Mouse (Mus musculus): ENCODE data around the gene Gtsf1. TPM values are rescaled to one million over a fixed set of nuclear protein-coding genes. Genes with fewer than 3 reads are reported as not detected.

Gtsf1 gene
- polyA plus RNA-seq, 1 experiment from 2014 or later: not detected

DNA sequence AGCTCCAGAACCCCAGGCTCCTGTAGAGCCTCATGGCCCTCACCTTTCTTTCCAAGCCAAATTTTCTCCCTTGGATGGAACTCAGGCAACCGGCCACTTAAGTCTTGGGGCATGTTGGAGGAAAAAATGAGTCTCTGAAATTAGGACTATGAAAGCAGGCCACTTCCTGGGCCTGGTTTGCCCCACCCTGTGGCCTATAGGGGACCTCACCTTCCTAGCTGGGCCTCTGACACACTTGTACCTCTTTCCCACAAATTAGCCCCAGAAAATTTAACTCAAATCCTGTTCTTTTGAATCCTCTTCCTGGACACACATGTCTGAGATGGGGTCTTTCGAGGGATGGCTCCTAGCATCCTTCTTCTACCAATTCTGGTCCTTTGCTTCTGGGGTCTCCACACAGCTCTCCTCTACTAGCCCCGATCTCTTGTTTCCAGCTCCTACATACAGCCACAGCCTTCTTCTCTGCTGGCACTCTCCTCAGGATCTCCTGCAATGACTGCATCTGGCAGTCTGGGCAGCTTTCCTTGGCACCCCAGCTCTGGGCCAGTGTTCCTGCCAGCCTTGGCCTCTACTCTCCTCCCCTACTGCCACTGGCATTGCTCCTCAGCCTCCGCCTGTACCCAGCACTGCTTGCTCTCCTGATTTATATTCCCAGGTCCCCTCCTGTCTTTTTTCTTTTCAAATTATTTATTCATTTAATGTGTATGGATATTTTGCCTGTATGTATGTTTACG, 70.2 kb downstream of the Gtsf1 start:
- no peak overlapping the region for H3K4me3 ChIP-seq (ENCODE audit: low read depth, low read length)
- no peak overlapping the region for H3K9ac ChIP-seq (replicated peaks; ENCODE audit: low read depth)
- 82% methylated on average over 5 of the region's 5 CpGs for whole genome bisulfite sequencing
- H3K4me1 ChIP-seq (ENCODE audit: insufficient read depth, low read depth, low read length): peaks cover 3% of the 10 kb centered on the region; the same call in 1 of the 2 replicates
- H3K9me3 ChIP-seq (ENCODE audit: low read length): no peaks in the 10 kb centered on the region
- H3K4me2 ChIP-seq (replicated peaks; ENCODE audit: low read depth, low read length): no peak overlapping the region
- 0 out of 2 replicates have a peak, but pooled peaks cover 5% of the 10 kb centered on the region for H3K36me3 ChIP-seq (ENCODE audit: insufficient read depth, low read length)
- no peak for ATAC-seq
- TF ChIP-seq EP300 (IDR thresholded peaks at IDR 0.05): no peak
- no peak for TF ChIP-seq CTCF (IDR thresholded peaks at IDR 0.05)
- no peaks in the 10 kb centered on the region for H3K27me3 ChIP-seq (replicated peaks; ENCODE audit: insufficient read depth, low read length)
- DNase-seq (ENCODE audit: low spot score): no peak
- no peak overlapping the region for H3K27ac ChIP-seq (ENCODE audit: low read length)

DNA sequence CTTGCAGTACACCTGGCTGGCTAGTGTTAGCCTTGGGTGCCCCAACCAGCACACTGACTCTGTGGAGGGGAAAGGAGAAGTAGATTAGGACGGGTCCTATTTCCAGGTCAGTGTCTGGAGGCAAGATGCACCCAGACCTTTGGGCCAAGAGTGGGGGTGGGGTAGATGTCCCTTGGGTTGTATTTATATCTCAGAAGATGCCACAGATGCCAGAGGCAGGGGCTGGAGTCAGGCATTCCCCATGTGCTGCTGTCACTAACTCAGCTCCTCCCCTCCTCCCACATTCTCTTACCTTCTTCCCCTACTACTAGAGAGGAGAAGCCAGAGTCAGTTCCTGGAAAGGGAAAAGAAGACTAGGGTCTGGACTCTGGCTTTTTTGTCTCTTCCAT, 71.2 kb downstream of the Gtsf1 start:
- Histone ChIP-seq H3K9me3 (ENCODE audit: low read length) (no peaks in the 10 kb centered on the region), H3K27ac (ENCODE audit: low read length) (no peak overlapping the region), H3K4me1 (ENCODE audit: insufficient read depth, low read depth, low read length) (peaks cover 3% of the 10 kb centered on the region; the same call in 1 of the 2 replicates), H3K9ac (replicated peaks; ENCODE audit: low read depth) (no peak overlapping the region), H3K4me2 (replicated peaks; ENCODE audit: low read depth, low read length) (no peak overlapping the region), H3K4me3 (ENCODE audit: low read depth, low read length) (no peak overlapping the region), H3K27me3 (replicated peaks; ENCODE audit: insufficient read depth, low read length) (no peaks in the 10 kb centered on the region), H3K36me3 (ENCODE audit: insufficient read depth, low read length) (peaks cover 5% of the 10 kb centered on the region; the same call in 1 of the 2 replicates)
- no peak for TF ChIP-seq EP300 (IDR thresholded peaks at IDR 0.05)
- no peak for TF ChIP-seq CTCF (IDR thresholded peaks at IDR 0.05)
- WGBS: 29% methylated on average over 1 of the region's 1 CpGs
- DNase-seq (ENCODE audit: low spot score) (no peak), ATAC-seq (no peak)

DNA sequence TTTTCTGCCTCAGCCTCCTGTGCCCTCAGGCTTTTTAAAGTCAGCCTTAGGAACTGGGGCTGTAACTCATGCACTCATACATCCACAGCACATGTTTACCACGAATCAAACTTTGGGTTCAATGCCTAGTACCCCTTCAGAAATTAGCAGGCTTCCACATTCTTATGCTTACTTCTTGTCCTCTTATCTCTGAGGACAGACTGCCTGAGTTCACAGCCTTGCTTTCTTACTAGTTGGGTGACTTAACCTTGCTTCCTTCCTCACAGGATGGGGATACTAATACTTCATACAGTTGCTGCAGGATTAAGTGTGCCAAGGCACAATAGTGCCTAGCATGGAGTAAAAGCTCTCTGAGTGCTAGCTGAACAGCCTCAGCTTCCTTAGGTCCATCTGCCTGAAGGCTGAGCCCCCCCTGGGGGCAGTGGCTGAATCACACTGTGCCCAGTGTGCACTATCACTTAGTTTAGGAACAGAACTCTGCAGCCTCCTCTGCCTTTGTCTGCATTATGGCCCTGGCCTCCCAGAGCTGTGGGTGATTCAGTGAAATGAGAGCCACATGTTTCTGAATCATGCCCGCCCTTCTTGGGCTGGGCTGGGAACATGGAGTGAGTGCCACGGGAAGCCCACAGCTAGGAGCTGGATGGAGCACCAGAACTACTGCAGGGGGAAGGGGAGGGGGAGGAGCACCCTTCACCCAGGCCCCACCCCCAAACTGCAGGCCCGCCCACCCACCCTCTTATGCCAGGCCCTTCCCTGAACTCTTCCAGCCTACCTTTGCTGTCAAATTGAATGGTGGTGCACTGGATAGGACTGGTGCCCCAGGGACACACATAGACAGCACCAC, 71.8 kb downstream of the Gtsf1 start:
- Histone ChIP-seq H3K4me3 (ENCODE audit: low read depth, low read length) (no peak overlapping the region), H3K9ac (replicated peaks; ENCODE audit: low read depth) (no peak overlapping the region), H3K36me3 (ENCODE audit: insufficient read depth, low read length) (peaks cover 8% of the 10 kb centered on the region; the same call in 1 of the 2 replicates), H3K4me2 (replicated peaks; ENCODE audit: low read depth, low read length) (no peak overlapping the region), H3K27me3 (replicated peaks; ENCODE audit: insufficient read depth, low read length) (no peaks in the 10 kb centered on the region), H3K27ac (ENCODE audit: low read length) (peak overlapping the region; percentile 2; the same call in 1 of the 2 replicates), H3K9me3 (ENCODE audit: low read length) (no peaks in the 10 kb centered on the region), H3K4me1 (ENCODE audit: insufficient read depth, low read depth, low read length) (peaks cover 3% of the 10 kb centered on the region; the same call in 1 of the 2 replicates)
- DNase-seq (ENCODE audit: low spot score) (peak; percentile 28), ATAC-seq (peak; percentile 49)
- 24% methylated on average over 4 of the region's 4 CpGs for WGBS
- TF ChIP-seq CTCF (IDR thresholded peaks at IDR 0.05) (peak; percentile 9; the same call in 1 of the 2 replicates), EP300 (IDR thresholded peaks at IDR 0.05) (peak; percentile 30; the same call in 1 of the 2 replicates)

DNA sequence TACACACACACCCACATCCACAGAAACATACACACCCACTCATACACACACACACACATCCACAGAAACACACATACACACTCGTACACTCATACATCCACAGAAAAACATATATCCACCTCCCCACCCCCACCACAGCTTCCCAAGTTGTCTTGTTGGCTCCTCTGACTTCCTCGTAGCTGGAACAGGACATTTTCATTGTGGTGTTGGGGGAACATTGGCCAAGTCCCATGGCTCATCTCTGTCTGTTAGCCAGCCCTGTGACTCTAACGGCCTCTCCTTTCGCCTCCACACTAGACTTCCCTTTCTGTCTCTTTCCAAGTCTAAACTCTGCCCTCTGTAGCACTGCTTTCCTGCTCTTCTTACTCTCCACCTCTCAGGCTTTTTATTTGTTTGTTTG, 72.5 kb downstream of the Gtsf1 start:
- TF ChIP-seq EP300 (IDR thresholded peaks at IDR 0.05) (no peak), CTCF (IDR thresholded peaks at IDR 0.05) (no peak)
- DNase-seq (ENCODE audit: low spot score) (no peak), ATAC-seq (no peak)

DNA sequence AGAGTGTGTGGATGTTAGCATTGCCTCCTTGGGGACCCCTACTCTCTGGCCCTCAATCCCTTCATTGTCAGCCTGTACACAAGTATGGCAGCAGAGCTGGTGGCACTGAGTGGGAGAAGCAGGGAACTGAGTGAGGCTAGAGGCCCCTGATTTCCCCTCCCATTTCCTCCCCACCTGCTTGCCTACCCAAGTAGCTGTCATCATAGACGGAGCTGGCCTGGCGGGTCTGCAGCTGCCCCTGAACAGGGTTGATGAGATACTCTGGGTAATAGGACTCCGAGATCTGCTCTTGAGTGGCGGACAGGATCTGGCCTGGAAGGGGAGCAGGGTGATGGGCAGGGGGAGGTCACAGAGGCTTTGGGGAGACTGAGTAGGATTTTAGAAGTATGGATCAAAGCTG, 74.1 kb downstream of the Gtsf1 start:
- H3K27ac ChIP-seq (ENCODE audit: low read length): no peak overlapping the region

More for the DNA sequence above, 72.5 kb downstream of the Gtsf1 start:
- H3K4me3 ChIP-seq (ENCODE audit: low read depth, low read length): no peak overlapping the region
- WGBS: 56% methylated on average over 4 of the region's 4 CpGs
- H3K4me1 ChIP-seq (ENCODE audit: insufficient read depth, low read depth, low read length): peaks cover 3% of the 10 kb centered on the region; the same call in 1 of the 2 replicates
- no peak overlapping the region for H3K27ac ChIP-seq (ENCODE audit: low read length)
- H3K36me3 ChIP-seq (ENCODE audit: insufficient read depth, low read length): peaks cover 10% of the 10 kb centered on the region; the same call in 1 of the 2 replicates
- no peaks in the 10 kb centered on the region for H3K9me3 ChIP-seq (ENCODE audit: low read length)
- no peak overlapping the region for H3K9ac ChIP-seq (replicated peaks; ENCODE audit: low read depth)
- H3K27me3 ChIP-seq (replicated peaks; ENCODE audit: insufficient read depth, low read length): no peaks in the 10 kb centered on the region
- H3K4me2 ChIP-seq (replicated peaks; ENCODE audit: low read depth, low read length): no peak overlapping the region

DNA sequence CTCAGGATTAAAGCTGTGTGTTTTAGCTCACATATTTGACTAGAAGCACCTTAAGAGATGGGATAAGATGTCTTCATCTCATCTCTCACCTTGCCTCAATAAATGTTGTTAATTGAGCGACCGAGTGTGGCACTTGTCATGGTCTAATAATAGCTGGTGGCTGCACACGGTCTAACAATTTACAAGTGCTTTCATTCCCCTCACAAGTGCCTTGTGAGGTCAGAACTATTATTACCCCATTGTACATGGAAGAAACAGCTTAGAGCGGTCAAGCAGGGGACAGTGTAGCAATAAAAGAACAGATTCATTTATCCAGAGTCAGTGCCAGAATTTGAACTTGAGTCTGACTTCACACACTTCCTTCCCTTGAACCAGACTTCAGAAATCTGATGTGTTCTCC, 74.8 kb downstream of the Gtsf1 start:
- ATAC-seq: peak; percentile 69
- Histone ChIP-seq H3K27me3 (replicated peaks; ENCODE audit: insufficient read depth, low read length) (no peaks in the 10 kb centered on the region), H3K4me1 (ENCODE audit: insufficient read depth, low read depth, low read length) (no peaks in the 10 kb centered on the region), H3K4me3 (ENCODE audit: low read depth, low read length) (no peak overlapping the region), H3K27ac (ENCODE audit: low read length) (no peak overlapping the region), H3K4me2 (replicated peaks; ENCODE audit: low read depth, low read length) (no peak overlapping the region), H3K9me3 (ENCODE audit: low read length) (no peaks in the 10 kb centered on the region), H3K9ac (replicated peaks; ENCODE audit: low read depth) (no peak overlapping the region), H3K36me3 (ENCODE audit: insufficient read depth, low read length) (peaks cover 15% of the 10 kb centered on the region)
- WGBS: 53% methylated on average over 4 of the region's 4 CpGs
- no peak for TF ChIP-seq CTCF (IDR thresholded peaks at IDR 0.05)
- no peak for TF ChIP-seq EP300 (IDR thresholded peaks at IDR 0.05)
- peak; percentile 67 for DNase-seq (ENCODE audit: low spot score)

More for the DNA sequence above, 74.1 kb downstream of the Gtsf1 start:
- WGBS: 75% methylated on average over 4 of the region's 4 CpGs
- H3K4me2 ChIP-seq (replicated peaks; ENCODE audit: low read depth, low read length): no peak overlapping the region
- no peak overlapping the region for H3K4me3 ChIP-seq (ENCODE audit: low read depth, low read length)
- H3K36me3 ChIP-seq (ENCODE audit: insufficient read depth, low read length): peaks cover 10% of the 10 kb centered on the region; the same call in 1 of the 2 replicates
- TF ChIP-seq CTCF (IDR thresholded peaks at IDR 0.05): no peak
- TF ChIP-seq EP300 (IDR thresholded peaks at IDR 0.05): no peak
- DNase-seq (ENCODE audit: low spot score) (no peak), ATAC-seq (no peak)
- H3K9ac ChIP-seq (replicated peaks; ENCODE audit: low read depth): no peak overlapping the region
- no peaks in the 10 kb centered on the region for H3K4me1 ChIP-seq (ENCODE audit: insufficient read depth, low read depth, low read length)
- no peaks in the 10 kb centered on the region for H3K27me3 ChIP-seq (replicated peaks; ENCODE audit: insufficient read depth, low read length)
- no peaks in the 10 kb centered on the region for H3K9me3 ChIP-seq (ENCODE audit: low read length)

All from lung, postnatal 0 days (tissue).